Mouse (Mus musculus) testis, adult 2 months (tissue): ENCODE results near the gene Trim14. TPM values are rescaled to one million over a fixed set of nuclear protein-coding genes. Genes with fewer than 3 reads are reported as not detected.
"Not testable (repeated sequence)": the region's sequence is repeated elsewhere in the genome, so short reads cannot be mapped to it uniquely, and the experiment has no call there.

Source experiments
- H3K27ac ChIP-seq: fragments of 200-500 bp; 2 replicates; pipeline ENCODE4 v1.5.1; 2012; ENCODE audit warnings: low read depth, low read length; ENCODE audit not compliant: control insufficient read depth, insufficient read depth
- H3K27me3 ChIP-seq: fragments of 200-500 bp; 2 replicates; pipeline ENCODE4 v1.6.1; 2012; ENCODE audit warnings: mild to moderate bottlenecking, low read length, moderate library complexity; ENCODE audit not compliant: control insufficient read depth, insufficient read depth
- H3K36me3 ChIP-seq: fragments of 200-500 bp; 2 replicates; pipeline ENCODE4 v1.6.1; 2012; ENCODE audit warnings: mild to moderate bottlenecking, low read length; ENCODE audit not compliant: control insufficient read depth, insufficient read depth
- H3K4me1 ChIP-seq: fragments of 200-500 bp; 2 replicates; pipeline ENCODE4 v1.6.1; 2012; ENCODE audit warnings: low read length; ENCODE audit not compliant: control insufficient read depth, insufficient read depth
- H3K4me3 ChIP-seq: fragments of 200-500 bp; 2 replicates; pipeline ENCODE4 v1.5.1; 2012; ENCODE audit warnings: low read depth, mild to moderate bottlenecking, low read length, moderate library complexity, mixed read lengths; ENCODE audit not compliant: control insufficient read depth
- CTCF ChIP-seq: fragments of 200-500 bp; IDR thresholded peaks from 2 replicates; pipeline ENCODE4 v1.5.1; 2012; ENCODE audit warnings: low read depth, mild to moderate bottlenecking, inconsistent platforms, low read length, moderate library complexity; ENCODE audit not compliant: control insufficient read depth, insufficient read depth, insufficient replicate concordance
- POLR2A ChIP-seq: fragments of 200-500 bp; IDR thresholded peaks from 2 replicates; pipeline ENCODE4 v1.6.1; 2012; ENCODE audit warnings: low read depth, mild to moderate bottlenecking, inconsistent platforms, low read length, moderate library complexity; ENCODE audit not compliant: control insufficient read depth
- polyA plus RNA-seq: library from polyadenylated mRNA; depleted of rRNA; stranded (reverse); fragments of >200 nt; gene quantifications from 2 replicates; pipeline ENCODE4 v1.2.3, GENCODE M21; 2012

Gene Trim14
- polyA plus RNA-seq, 1 experiment, result 6.4 TPM

GRCm38 (mm10) chr4:46578228-46578627 lies 42.3 kb upstream of the Trim14 start:
- Histone ChIP-seq H3K27ac (no peak overlapping the region), H3K27me3 (no peaks in the 10 kb centered on the region), H3K4me1 (no peaks in the 10 kb centered on the region; the same call in 1 of the 2 replicates), H3K4me3 (no peak overlapping the region), H3K36me3 (no peaks in the 10 kb centered on the region)
- no peak for TF ChIP-seq POLR2A
- TF ChIP-seq CTCF, result no peak

- not testable (repeated sequence) for H3K36me3 ChIP-seq, H3K4me1 ChIP-seq, H3K4me3 ChIP-seq, H3K27ac ChIP-seq, H3K27me3 ChIP-seq
Measured at GRCm38 (mm10) chr4:46575509-46576284, 39.8 kb upstream of the Trim14 start.

- no peak for TF ChIP-seq CTCF
- TF ChIP-seq POLR2A, result no peak
- no peaks in the 10 kb centered on the region for H3K36me3 ChIP-seq
- no peaks in the 10 kb centered on the region for H3K27me3 ChIP-seq
- no peaks in the 10 kb centered on the region; the same call in 1 of the 2 replicates for H3K4me1 ChIP-seq
- H3K27ac ChIP-seq, result peak overlapping the region; percentile 3; the same call in 1 of the 2 replicates
- H3K4me3 ChIP-seq, result no peak overlapping the region
Measured at GRCm38 (mm10) chr4:46574841-46575240, 38.9 kb upstream of the Trim14 start.

GRCm38 (mm10) chr4:46574024-46574753 lies 38.2 kb upstream of the Trim14 start:
- no peaks in the 10 kb centered on the region for H3K27me3 ChIP-seq
- H3K27ac ChIP-seq, result peak overlapping the region; percentile 3; the same call in 1 of the 2 replicates
- H3K4me1 ChIP-seq, result no peaks in the 10 kb centered on the region; the same call in 1 of the 2 replicates
- H3K4me3 ChIP-seq, result no peak overlapping the region
- no peaks in the 10 kb centered on the region for H3K36me3 ChIP-seq
- TF ChIP-seq POLR2A, result no peak
- TF ChIP-seq CTCF, result no peak

GRCm38 (mm10) chr4:46572616-46573015 lies 36.7 kb upstream of the Trim14 start:
- Histone ChIP-seq H3K4me1 (no peaks in the 10 kb centered on the region; the same call in 1 of the 2 replicates), H3K27me3 (no peaks in the 10 kb centered on the region), H3K4me3 (no peak overlapping the region), H3K36me3 (no peaks in the 10 kb centered on the region), H3K27ac (no peak overlapping the region)
- TF ChIP-seq POLR2A (no peak), CTCF (no peak)

DNA sequence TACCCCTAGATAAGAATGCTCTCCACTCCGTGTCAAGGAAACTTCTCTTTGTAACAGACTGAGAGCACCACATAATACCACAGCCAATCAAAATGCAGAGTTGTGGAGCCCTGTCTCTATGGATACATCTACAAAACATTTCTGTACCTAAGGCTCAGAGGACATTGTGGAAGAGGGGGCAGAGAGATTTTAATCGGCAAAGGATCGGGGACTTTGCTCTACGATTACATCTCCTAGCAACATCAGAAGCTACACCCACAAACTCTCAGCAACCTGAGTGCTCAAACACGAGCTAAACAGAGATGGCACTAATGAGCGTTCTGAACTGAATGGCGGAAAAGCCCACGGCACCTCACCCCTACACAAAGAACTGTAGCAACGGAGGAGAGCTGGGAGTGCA lies 35.8 kb upstream of the Trim14 start:
- Histone ChIP-seq H3K27ac (no peak overlapping the region), H3K4me1 (peaks cover 2% of the 10 kb centered on the region), H3K27me3 (no peaks in the 10 kb centered on the region), H3K36me3 (no peaks in the 10 kb centered on the region), H3K4me3 (no peak overlapping the region)
- TF ChIP-seq POLR2A (no peak), CTCF (no peak)

- no peak overlapping the region for H3K4me3 ChIP-seq
- no peaks in the 10 kb centered on the region for H3K27me3 ChIP-seq
- H3K4me1 ChIP-seq, result peaks cover 2% of the 10 kb centered on the region
- no peaks in the 10 kb centered on the region for H3K36me3 ChIP-seq
- TF ChIP-seq POLR2A, result no peak
- TF ChIP-seq CTCF, result no peak
- no peak overlapping the region for H3K27ac ChIP-seq
Measured at GRCm38 (mm10) chr4:46569671-46570070, 33.7 kb upstream of the Trim14 start.
